Mouse (Mus musculus): ENCODE results near the gene Dpy30. TPM values are rescaled to one million over a fixed set of nuclear protein-coding genes. Genes with fewer than 3 reads are reported as not detected.
A peak's percentile ranks its signal among the peaks of the same experiment; 100 is the strongest.
"Not testable (repeated sequence)": the region's sequence is repeated elsewhere in the genome, so short reads cannot be mapped to it uniquely, and the experiment has no call there.

The Dpy30 gene
- polyA plus RNA-seq, 1 experiment from 2014 or later = 215 TPM

DNA sequence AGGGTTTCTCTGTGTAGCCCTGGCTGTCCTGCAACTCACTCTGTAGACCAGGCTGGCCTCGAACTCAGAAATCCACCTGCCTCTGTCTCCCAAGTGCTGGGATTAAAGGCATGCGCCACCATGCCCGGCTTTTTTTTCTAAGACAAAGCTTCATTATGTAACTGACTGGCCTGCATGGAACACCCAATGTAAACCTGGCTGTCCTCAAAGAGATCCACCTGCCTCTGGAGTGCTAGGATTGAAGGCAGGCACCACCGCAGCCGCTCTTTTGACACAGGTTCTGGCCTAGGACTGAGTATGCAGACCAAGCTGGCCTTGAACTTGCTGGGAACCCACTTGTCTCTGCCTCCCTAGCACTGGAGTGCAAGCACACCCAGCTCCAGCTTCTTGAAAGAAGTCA lies 26.8 kb downstream of the Dpy30 start:
- not testable (repeated sequence) for H3K27ac ChIP-seq (ENCODE audit: low read length); H3K4me2 ChIP-seq (replicated peaks; ENCODE audit: low read depth, low read length); H3K9ac ChIP-seq (replicated peaks; ENCODE audit: low read depth, low read length); H3K27me3 ChIP-seq (ENCODE audit: control insufficient read depth, insufficient read depth, low read length); H3K4me1 ChIP-seq (ENCODE audit: control insufficient read depth, insufficient read depth, low read length); H3K9me3 ChIP-seq (ENCODE audit: control insufficient read depth, low read depth, low read length); ATAC-seq (ENCODE audit: insufficient number of reproducible peaks, insufficient read depth, low FRiP score, low read depth); H3K4me3 ChIP-seq (ENCODE audit: low read depth, low read length)
- 90% methylated on average over 5 of the region's 5 CpGs for WGBS
- peaks cover 13% of the 10 kb centered on the region for H3K36me3 ChIP-seq (ENCODE audit: control insufficient read depth, insufficient read depth, low read length)

DNA sequence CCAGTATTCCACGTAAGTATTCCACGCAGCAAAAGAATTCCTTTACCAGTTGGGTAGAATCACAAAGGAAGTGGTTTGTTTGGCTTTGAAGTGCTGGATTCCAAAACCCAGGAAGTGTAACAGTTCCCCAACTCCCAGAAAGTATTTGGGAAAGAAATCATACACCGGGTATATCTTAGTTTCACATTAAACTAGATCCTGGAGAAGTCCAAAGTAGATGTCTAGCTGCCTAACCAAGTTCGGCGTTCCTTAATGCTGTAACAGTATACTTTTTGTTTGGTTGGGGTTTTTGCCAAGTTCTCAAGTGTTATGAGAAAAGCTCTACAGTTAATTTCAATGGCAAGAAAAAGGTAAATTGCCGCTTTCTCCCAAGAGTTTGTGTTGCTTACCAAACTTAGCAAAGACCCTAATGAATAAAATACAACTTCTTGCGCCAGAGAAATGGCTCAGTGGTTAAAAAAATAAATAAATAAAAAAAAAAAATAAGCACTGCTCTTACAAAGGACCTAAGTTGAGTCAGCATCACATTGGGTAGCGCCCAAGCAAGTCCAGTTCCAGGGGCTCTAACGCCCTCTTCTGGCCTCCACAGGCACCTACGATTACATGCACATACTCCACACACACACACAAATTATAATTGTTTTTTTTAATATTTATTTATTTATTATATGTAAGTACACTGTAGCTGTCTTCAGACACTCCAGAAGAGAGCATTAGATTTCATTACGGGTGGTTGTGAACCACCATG lies 27.5 kb downstream of the Dpy30 start:
- Histone ChIP-seq H3K4me1 (ENCODE audit: control insufficient read depth, insufficient read depth, low read length) (peaks cover 9% of the 10 kb centered on the region; the same call in 1 of the 2 replicates), H3K27ac (ENCODE audit: low read length) (peak overlapping the region; percentile 98), H3K27me3 (ENCODE audit: control insufficient read depth, insufficient read depth, low read length) (no peaks in the 10 kb centered on the region), H3K4me2 (replicated peaks; ENCODE audit: low read depth, low read length) (peak overlapping the region; percentile 47), H3K9ac (replicated peaks; ENCODE audit: low read depth, low read length) (peak overlapping the region; percentile 96), H3K4me3 (ENCODE audit: low read depth, low read length) (peak overlapping the region; percentile 87), H3K36me3 (ENCODE audit: control insufficient read depth, insufficient read depth, low read length) (peaks cover 8% of the 10 kb centered on the region; the same call in 1 of the 2 replicates), H3K9me3 (ENCODE audit: control insufficient read depth, low read depth, low read length) (no peaks in the 10 kb centered on the region)
- 40% methylated on average over 11 of the region's 11 CpGs for WGBS
- ATAC-seq (ENCODE audit: insufficient number of reproducible peaks, insufficient read depth, low FRiP score, low read depth) = no peak

DNA sequence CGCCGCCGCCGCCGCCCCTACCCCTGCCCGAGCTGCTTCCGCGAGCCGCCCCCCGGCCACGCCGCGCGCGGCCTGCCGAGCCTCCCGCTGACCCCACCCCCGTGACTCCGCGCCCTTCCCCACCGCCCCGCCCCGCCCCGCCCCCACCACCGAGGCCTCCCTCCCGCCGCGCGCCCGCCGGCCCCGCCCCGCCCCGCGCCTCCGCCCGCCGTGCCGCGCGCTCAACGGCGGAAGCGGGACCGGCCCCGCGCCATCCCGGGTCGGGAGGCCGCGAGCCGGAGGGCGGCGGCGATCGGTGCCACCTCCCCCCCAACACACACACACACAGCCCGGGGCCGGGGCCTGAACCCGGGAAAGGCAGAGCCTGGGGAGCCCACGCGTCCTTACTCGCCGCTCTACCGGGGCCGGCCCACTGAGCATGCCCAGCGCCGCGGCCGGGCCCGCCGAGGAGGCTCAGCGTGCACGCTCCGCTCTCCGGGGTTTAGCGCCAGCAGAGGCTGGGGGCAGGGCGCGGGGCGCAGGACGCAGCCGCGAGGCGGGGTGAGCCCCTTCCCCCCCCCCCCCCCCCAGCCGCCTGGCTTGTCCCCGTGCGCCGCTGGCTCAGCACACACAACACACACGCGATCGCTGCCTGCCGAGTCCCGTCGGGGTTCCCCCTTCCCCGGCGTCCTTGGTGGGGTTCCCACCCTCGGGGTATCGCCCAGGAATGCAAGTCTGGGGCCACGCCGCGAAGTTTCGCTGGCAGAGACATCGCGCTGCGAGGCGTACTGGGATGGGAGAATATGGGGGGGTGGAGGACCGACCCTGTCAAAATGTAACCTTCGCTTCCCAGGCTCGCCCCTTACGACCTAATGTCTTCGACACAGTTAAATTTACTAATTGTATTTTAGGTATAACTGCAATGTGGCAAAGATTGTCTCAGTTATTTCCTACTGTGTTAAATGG lies 28.4 kb downstream of the Dpy30 start, which contains the start of gene Memo1:
Memo1 (minus strand) TSS at position 496 of the 945 bp plus-strand sequence.
- Histone ChIP-seq H3K36me3 (ENCODE audit: control insufficient read depth, insufficient read depth, low read length) (peaks cover 6% of the 10 kb centered on the region; the same call in 1 of the 2 replicates), H3K4me1 (ENCODE audit: control insufficient read depth, insufficient read depth, low read length) (peaks cover 15% of the 10 kb centered on the region; the same call in 1 of the 2 replicates), H3K9me3 (ENCODE audit: control insufficient read depth, low read depth, low read length) (no peaks in the 10 kb centered on the region), H3K4me3 (ENCODE audit: low read depth, low read length) (peak within 1 kb of the TSS; percentile 87), H3K9ac (replicated peaks; ENCODE audit: low read depth, low read length) (peak within 1 kb of the TSS; percentile 96), H3K27me3 (ENCODE audit: control insufficient read depth, insufficient read depth, low read length) (no peaks in the 10 kb centered on the region), H3K4me2 (replicated peaks; ENCODE audit: low read depth, low read length) (peak within 1 kb of the TSS; percentile 69), H3K27ac (ENCODE audit: low read length) (peak within 1 kb of the TSS; percentile 98)
- ATAC-seq (ENCODE audit: insufficient number of reproducible peaks, insufficient read depth, low FRiP score, low read depth) = peak; percentile 89
- WGBS = under 1% methylated on average over 55 of the region's 110 CpGs

DNA sequence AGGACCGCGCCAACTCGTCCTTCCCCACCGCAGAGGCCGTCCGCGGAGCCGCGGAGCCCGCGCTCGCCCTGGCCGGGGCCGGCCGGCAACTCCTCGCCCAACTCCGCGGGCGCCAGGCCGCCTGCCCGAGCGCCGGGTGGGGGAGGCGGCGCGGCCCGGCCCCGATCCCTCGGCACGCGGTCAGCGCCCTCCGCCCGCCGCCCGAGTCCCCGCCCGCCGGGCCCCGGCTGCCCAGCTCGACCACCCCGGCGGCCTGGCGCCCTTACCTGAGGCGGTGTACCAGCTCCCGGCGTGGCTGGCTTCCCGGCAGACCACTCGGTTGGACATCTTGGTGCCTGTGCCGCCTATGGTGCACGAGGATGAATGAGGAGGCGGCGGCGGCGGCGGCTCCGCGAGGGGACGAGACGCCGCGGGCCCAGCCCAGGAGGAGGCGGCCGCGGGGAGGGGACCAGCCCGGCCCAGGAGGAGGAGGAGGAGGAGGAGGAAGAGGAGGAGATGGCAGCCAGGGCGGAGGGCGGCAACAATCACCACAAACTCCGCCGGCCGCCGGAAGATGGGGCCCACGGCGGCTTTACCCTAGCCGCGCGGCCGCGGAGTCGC lies 29.2 kb downstream of the Dpy30 start:
- Histone ChIP-seq H3K4me3 (ENCODE audit: low read depth, low read length) (peak overlapping the region; percentile 87), H3K9ac (replicated peaks; ENCODE audit: low read depth, low read length) (peak overlapping the region; percentile 96), H3K9me3 (ENCODE audit: control insufficient read depth, low read depth, low read length) (no peaks in the 10 kb centered on the region), H3K27me3 (ENCODE audit: control insufficient read depth, insufficient read depth, low read length) (no peaks in the 10 kb centered on the region), H3K27ac (ENCODE audit: low read length) (peak overlapping the region; percentile 98), H3K36me3 (ENCODE audit: control insufficient read depth, insufficient read depth, low read length) (peaks cover 6% of the 10 kb centered on the region; the same call in 1 of the 2 replicates), H3K4me2 (replicated peaks; ENCODE audit: low read depth, low read length) (peak overlapping the region; percentile 69), H3K4me1 (ENCODE audit: control insufficient read depth, insufficient read depth, low read length) (peaks cover 15% of the 10 kb centered on the region; the same call in 1 of the 2 replicates)
- peak; percentile 90 for ATAC-seq (ENCODE audit: insufficient number of reproducible peaks, insufficient read depth, low FRiP score, low read depth)
- WGBS = under 1% methylated on average over 45 of the region's 80 CpGs

DNA sequence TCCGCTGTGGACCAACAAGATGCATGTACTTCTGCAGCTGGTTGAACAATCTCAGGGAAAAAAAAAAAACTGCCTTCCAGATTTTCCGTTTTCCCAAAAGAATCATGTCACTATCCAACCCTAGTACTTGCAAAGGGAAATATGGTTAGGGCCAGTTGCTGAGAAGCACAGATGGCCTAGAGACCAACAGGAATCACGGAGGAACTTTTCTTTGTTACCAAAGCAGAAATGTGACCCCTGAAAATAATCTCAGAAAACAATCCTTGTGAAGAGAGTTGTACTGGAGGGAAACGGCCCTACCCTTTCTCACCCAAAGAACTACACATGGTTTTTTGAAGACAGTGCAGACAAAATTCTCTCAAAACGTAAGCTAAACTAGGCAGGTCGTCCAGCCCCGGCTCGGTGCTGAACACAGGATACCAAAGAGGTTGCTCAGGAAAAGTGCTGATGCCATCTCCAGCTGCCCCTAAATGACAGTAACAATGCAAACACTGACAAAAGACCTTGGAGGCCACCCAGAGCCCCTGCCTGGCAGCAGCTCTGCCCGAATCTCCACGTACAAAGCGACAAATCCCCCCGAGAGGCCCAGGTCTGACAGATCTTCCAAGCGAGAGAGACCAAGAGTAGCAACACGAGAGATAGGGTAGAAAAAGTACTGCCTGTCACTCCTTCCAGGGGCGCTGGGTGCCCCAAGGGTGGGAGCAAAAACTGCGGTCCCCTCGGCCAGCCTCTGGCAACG lies 29.9 kb downstream of the Dpy30 start:
- Histone ChIP-seq H3K9me3 (ENCODE audit: control insufficient read depth, low read depth, low read length) (no peaks in the 10 kb centered on the region), H3K27ac (ENCODE audit: low read length) (peak overlapping the region; percentile 98), H3K4me3 (ENCODE audit: low read depth, low read length) (peak overlapping the region; percentile 87), H3K27me3 (ENCODE audit: control insufficient read depth, insufficient read depth, low read length) (no peaks in the 10 kb centered on the region), H3K36me3 (ENCODE audit: control insufficient read depth, insufficient read depth, low read length) (peaks cover 6% of the 10 kb centered on the region; the same call in 1 of the 2 replicates), H3K4me2 (replicated peaks; ENCODE audit: low read depth, low read length) (peak overlapping the region; percentile 69), H3K9ac (replicated peaks; ENCODE audit: low read depth, low read length) (peak overlapping the region; percentile 96), H3K4me1 (ENCODE audit: control insufficient read depth, insufficient read depth, low read length) (peaks cover 15% of the 10 kb centered on the region; the same call in 1 of the 2 replicates)
- WGBS = 3% methylated on average over 18 of the region's 18 CpGs
- ATAC-seq (ENCODE audit: insufficient number of reproducible peaks, insufficient read depth, low FRiP score, low read depth) = no peak; the same call in 1 of the 2 replicates

DNA sequence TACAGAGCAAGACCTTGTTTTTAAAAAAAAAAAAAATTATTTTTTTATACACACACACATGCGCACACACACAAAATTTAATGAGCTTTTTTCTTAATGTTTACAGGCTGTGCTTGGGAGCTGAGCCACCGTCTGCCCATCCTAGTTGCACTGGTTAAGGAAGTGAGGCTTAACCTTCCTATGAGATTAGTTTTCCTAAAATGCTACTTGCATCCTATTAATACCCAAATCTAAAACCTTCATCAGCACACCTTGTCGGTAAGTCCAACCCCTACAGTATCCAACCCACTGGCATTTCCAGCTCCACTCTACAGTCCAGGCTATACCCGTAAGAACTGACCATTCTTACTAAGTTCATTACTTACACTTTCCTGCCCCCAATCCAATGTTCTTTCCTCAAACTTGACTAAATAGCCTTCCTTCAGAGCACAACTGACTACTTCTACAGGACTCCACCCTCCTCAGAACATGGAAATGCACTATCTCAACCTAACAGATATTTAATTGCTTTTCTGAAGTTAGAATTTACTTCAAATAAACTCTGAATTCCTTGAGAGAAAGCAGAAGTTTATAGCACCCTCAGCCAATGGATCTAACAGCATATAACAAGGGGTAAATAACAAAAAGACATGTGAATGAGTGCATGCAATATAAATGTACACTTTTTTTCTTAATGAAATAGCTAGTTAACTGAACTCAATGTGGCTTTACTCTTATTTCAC lies 31.9 kb downstream of the Dpy30 start:
- 76% methylated on average over 4 of the region's 4 CpGs for WGBS
- Histone ChIP-seq H3K27ac (ENCODE audit: low read length) (no peak overlapping the region), H3K9ac (replicated peaks; ENCODE audit: low read depth, low read length) (no peak overlapping the region), H3K36me3 (ENCODE audit: control insufficient read depth, insufficient read depth, low read length) (no peaks in the 10 kb centered on the region), H3K4me2 (replicated peaks; ENCODE audit: low read depth, low read length) (no peak overlapping the region), H3K27me3 (ENCODE audit: control insufficient read depth, insufficient read depth, low read length) (no peaks in the 10 kb centered on the region), H3K4me1 (ENCODE audit: control insufficient read depth, insufficient read depth, low read length) (peaks cover 15% of the 10 kb centered on the region; the same call in 1 of the 2 replicates), H3K9me3 (ENCODE audit: control insufficient read depth, low read depth, low read length) (no peaks in the 10 kb centered on the region), H3K4me3 (ENCODE audit: low read depth, low read length) (no peak overlapping the region)
- ATAC-seq (ENCODE audit: insufficient number of reproducible peaks, insufficient read depth, low FRiP score, low read depth) = no peak

DNA sequence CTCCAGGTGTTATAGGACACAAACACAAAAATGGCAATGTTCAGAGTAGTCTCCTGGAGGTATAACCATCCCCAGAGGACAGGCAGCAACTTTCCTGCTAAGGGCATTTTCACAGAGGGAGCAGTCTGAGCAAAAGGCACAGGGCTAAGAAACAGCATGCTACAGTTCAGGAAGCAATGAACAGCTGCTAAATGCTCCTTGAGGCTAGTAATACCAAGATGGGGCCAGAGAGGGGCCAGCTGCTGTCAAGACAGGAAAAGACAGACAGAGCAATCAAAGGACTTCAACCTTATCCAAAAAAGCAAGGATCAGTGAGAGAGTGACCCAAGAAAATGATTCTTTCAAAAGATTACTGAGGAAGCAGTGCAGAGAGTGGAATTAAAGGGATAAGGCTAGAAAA lies 32.9 kb downstream of the Dpy30 start:
- Histone ChIP-seq H3K4me3 (ENCODE audit: low read depth, low read length) (no peak overlapping the region), H3K4me2 (replicated peaks; ENCODE audit: low read depth, low read length) (no peak overlapping the region), H3K36me3 (ENCODE audit: control insufficient read depth, insufficient read depth, low read length) (no peaks in the 10 kb centered on the region), H3K27ac (ENCODE audit: low read length) (no peak overlapping the region), H3K4me1 (ENCODE audit: control insufficient read depth, insufficient read depth, low read length) (peaks cover 15% of the 10 kb centered on the region; the same call in 1 of the 2 replicates), H3K27me3 (ENCODE audit: control insufficient read depth, insufficient read depth, low read length) (no peaks in the 10 kb centered on the region), H3K9ac (replicated peaks; ENCODE audit: low read depth, low read length) (no peak overlapping the region), H3K9me3 (ENCODE audit: control insufficient read depth, low read depth, low read length) (no peaks in the 10 kb centered on the region)
- ATAC-seq (ENCODE audit: insufficient number of reproducible peaks, insufficient read depth, low FRiP score, low read depth) = no peak

Data from stomach, embryonic 14.5 days (tissue).